Mouse (Mus musculus): ENCODE results near the gene Olfr1178. TPM values are rescaled to one million over a fixed set of nuclear protein-coding genes. Genes with fewer than 3 reads are reported as not detected.

Olfr1178 gene
- polyA plus RNA-seq (2012; rRNA removed; ENCODE audit: low replicate concordance): not detected in 2 replicates

GRCm38 (mm10) chr2:88386762-88387161 is at the start of gene Olfr1178:
Olfr1178 (plus strand) TSS chr2:88387062.

GRCm38 (mm10) chr2:88346392-88346791 is 40.5 kb upstream of the Olfr1178 start, which contains the start of gene Olfr1177-ps:
Olfr1177-ps (minus strand) TSS chr2:88346492.

GRCm38 (mm10) chr2:88406353-88406752 is 19.5 kb downstream of the Olfr1178 start, which contains the start of gene Olfr1179:
Olfr1179 (minus strand) TSS chr2:88406453.

DNA sequence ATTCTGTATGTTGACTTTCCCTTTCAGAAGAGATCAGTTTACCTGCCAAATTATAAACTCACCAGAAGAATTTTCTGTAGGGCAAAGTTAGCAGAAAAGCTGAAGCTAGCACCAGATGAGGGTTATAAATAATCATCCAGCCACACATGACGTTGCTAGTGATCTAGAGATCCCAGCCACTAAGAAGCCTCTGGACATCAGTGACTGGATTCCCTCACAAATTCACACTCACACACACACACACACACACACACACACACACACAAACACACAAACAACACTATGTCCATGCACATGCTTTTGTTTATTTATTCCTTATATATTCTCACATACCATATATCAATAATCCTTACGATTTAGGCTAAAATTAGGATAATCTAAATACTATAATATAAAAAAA is 32.2 kb downstream of the Olfr1178 start, which contains the start of gene Olfr1180:
Gene Olfr1180 (minus strand): TSS at position 101 of the 400 bp plus-strand sequence.

DNA sequence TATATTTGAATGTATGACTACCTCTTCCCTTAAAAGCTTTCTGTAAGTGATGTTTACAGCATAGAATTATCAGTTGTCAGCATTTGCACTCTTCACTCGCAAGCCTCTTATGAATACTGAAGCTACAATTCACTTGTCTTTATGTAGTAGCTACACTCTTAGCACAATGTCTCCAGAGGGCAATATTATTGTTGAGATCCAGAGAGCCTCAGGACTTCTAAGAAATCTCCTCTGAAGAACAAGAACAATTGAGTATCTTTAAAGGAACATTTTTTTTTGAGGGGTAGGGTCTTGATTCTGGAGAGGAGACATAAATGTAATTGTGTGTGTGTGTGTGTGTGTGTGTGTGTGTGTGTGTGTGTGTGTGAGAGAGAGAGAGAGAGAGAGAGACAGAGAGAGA is 39.2 kb downstream of the Olfr1178 start, which contains the start of gene Olfr1181:
Gene Olfr1181 (minus strand): TSS at position 101 of the 400 bp plus-strand sequence.

DNA sequence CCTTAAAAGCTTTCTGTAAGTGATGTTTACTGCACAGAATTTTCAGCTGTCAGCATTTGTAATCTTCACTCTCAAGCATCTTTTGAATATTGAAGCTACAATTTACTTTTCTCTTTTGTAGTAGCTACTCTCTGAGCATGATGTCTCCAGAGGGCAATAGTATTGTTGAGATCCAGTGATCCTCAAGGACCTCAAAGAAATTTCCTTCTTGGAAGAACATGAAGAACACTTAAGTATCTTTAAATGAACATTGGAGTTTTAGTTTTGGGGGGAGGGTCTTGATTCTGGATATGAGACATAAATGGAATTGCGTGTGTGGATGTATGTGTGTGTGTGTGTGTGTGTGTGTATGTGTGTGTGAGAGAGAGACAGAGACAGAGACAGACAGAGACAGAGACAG is 62.2 kb downstream of the Olfr1178 start, which contains the start of gene Gm13757:
Gene Gm13757 (minus strand): TSS at position 101 of the 400 bp plus-strand sequence.

Other genes starting within 250 kb of the Olfr1178 start
- not detected in 2 replicates for gene Olfr1167, start 231.9 kb upstream of the Olfr1178 start, polyA plus RNA-seq (2012; rRNA removed; ENCODE audit: low replicate concordance)
- not detected in 2 replicates for gene Olfr1168, start 205.2 kb upstream of the Olfr1178 start, polyA plus RNA-seq (2012; rRNA removed; ENCODE audit: low replicate concordance)
- gene Olfr1170, start 158.7 kb upstream of the Olfr1178 start, polyA plus RNA-seq (2012; rRNA removed; ENCODE audit: low replicate concordance): not detected in 2 replicates
- gene Olfr1173, start 107.2 kb upstream of the Olfr1178 start, polyA plus RNA-seq (2012; rRNA removed; ENCODE audit: low replicate concordance): not detected in 2 replicates
- not detected in 2 replicates for gene Olfr1174-ps, start 71.9 kb upstream of the Olfr1178 start, polyA plus RNA-seq (2012; rRNA removed; ENCODE audit: low replicate concordance)
- not detected in 2 replicates for gene Olfr1175-ps, start 59.8 kb upstream of the Olfr1178 start, polyA plus RNA-seq (2012; rRNA removed; ENCODE audit: low replicate concordance)
- not detected in 2 replicates for gene Olfr1176, start 50.3 kb upstream of the Olfr1178 start, polyA plus RNA-seq (2012; rRNA removed; ENCODE audit: low replicate concordance)
- gene Olfr1177-ps, start 40.6 kb upstream of the Olfr1178 start, polyA plus RNA-seq (2012; rRNA removed; ENCODE audit: low replicate concordance): not detected in 2 replicates
- gene Olfr1179, start 19.4 kb downstream of the Olfr1178 start, polyA plus RNA-seq (2012; rRNA removed; ENCODE audit: low replicate concordance): not detected in 2 replicates
- not detected in 2 replicates for gene Olfr1180, start 32.1 kb downstream of the Olfr1178 start, polyA plus RNA-seq (2012; rRNA removed; ENCODE audit: low replicate concordance)
- not detected in 2 replicates for gene Olfr1181, start 39.1 kb downstream of the Olfr1178 start, polyA plus RNA-seq (2012; rRNA removed; ENCODE audit: low replicate concordance)
- not detected in 2 replicates for gene Gm13757, start 62.1 kb downstream of the Olfr1178 start, polyA plus RNA-seq (2012; rRNA removed; ENCODE audit: low replicate concordance)
- not detected in 2 replicates for gene Olfr1183, start 67.8 kb downstream of the Olfr1178 start, polyA plus RNA-seq (2012; rRNA removed; ENCODE audit: low replicate concordance)
- gene Olfr1184, start 96.5 kb downstream of the Olfr1178 start, polyA plus RNA-seq (2012; rRNA removed; ENCODE audit: low replicate concordance): not detected in 2 replicates
- not detected in 2 replicates for gene Olfr1185-ps1, start 106.3 kb downstream of the Olfr1178 start, polyA plus RNA-seq (2012; rRNA removed; ENCODE audit: low replicate concordance)
- gene Olfr1186, start 131.5 kb downstream of the Olfr1178 start, polyA plus RNA-seq (2012; rRNA removed; ENCODE audit: low replicate concordance): not detected in 2 replicates
- not detected in 2 replicates for gene Olfr1188, start 169.9 kb downstream of the Olfr1178 start, polyA plus RNA-seq (2012; rRNA removed; ENCODE audit: low replicate concordance)
- not detected in 2 replicates for gene Olfr1189, start 199.4 kb downstream of the Olfr1178 start, polyA plus RNA-seq (2012; rRNA removed; ENCODE audit: low replicate concordance)